Mouse (Mus musculus) heart, embryonic 14.5 days (tissue): ENCODE measurements around the gene Dlx6. TPM values are rescaled to one million over a fixed set of nuclear protein-coding genes. Genes with fewer than 3 reads are reported as not detected.
A peak's percentile ranks its signal among the peaks of the same experiment; 100 is the strongest.

Source experiments
- ATAC-seq: fragments of 200-750 bp; cut with Nextera tagmentation; 2 replicates; pipeline ENCODE4 v1.8.0; 2017; ENCODE audit warnings: low read depth, moderate TSS enrichment; ENCODE audit not compliant: insufficient number of reproducible peaks, insufficient read depth, low FRiP score
- H3K27ac ChIP-seq, 2 experiments: fragments of 200-500 bp in 1 of 2; fragments of 300-500 bp in 1 of 2; sonication (generic) in 1 of 2; replicated peaks in 1 of 2; 2 replicates each; pipeline ENCODE4 v1.5.1; 2012 to 2014; ENCODE audit warnings: low read depth in 2 of 2, low read length in 2 of 2, control low read depth in 1 of 2, mild to moderate bottlenecking in 1 of 2, mixed read lengths in 1 of 2; ENCODE audit not compliant: control insufficient read depth in 1 of 2, insufficient read depth in 1 of 2
- H3K27me3 ChIP-seq: fragments of 300-500 bp; sonication (generic); 2 replicates; pipeline ENCODE4 v1.6.1; 2014; ENCODE audit warnings: mild to moderate bottlenecking, low read length, control low read depth; ENCODE audit not compliant: control insufficient read depth, insufficient read depth
- H3K36me3 ChIP-seq: fragments of 300-500 bp; sonication (generic); 2 replicates; pipeline ENCODE4 v1.6.1; 2014; ENCODE audit warnings: mild to moderate bottlenecking, control low read depth, low read length, mixed read lengths; ENCODE audit not compliant: control insufficient read depth, insufficient read depth
- H3K4me1 ChIP-seq, 2 experiments: fragments of 200-500 bp in 1 of 2; fragments of 300-500 bp in 1 of 2; sonication (generic) in 1 of 2; 2 replicates each; pipeline ENCODE4 v1.6.1; 2012 to 2014; ENCODE audit warnings: low read length in 2 of 2, control low read depth in 1 of 2, mixed read lengths in 1 of 2; ENCODE audit not compliant: control insufficient read depth in 2 of 2, insufficient read depth in 2 of 2
- H3K4me2 ChIP-seq: fragments of 300-500 bp; sonication (generic); 2 replicates; pipeline ENCODE4 v1.6.1; 2014; ENCODE audit warnings: mild to moderate bottlenecking, low read length
- H3K4me3 ChIP-seq, 2 experiments: fragments of 200-500 bp in 1 of 2; fragments of 300-500 bp in 1 of 2; sonication (generic) in 1 of 2; 2 replicates each; pipeline ENCODE4 v1.5.1; 2012 to 2014; ENCODE audit warnings: low read length in 2 of 2, mild to moderate bottlenecking in 2 of 2, control low read depth in 1 of 2, low read depth in 1 of 2, moderate library complexity in 1 of 2; ENCODE audit not compliant: control insufficient read depth in 1 of 2, insufficient read depth in 1 of 2
- H3K9ac ChIP-seq: fragments of 300-500 bp; sonication (generic); 2 replicates; pipeline ENCODE4 v1.6.1; 2014; ENCODE audit warnings: mild to moderate bottlenecking, low read length
- H3K9me3 ChIP-seq: fragments of 300-500 bp; sonication (generic); 2 replicates; pipeline ENCODE4 v1.6.1; 2016; ENCODE audit warnings: low read length, control low read depth; ENCODE audit not compliant: control insufficient read depth
- WGBS: fragments of 180-500 bp; shearing (Covaris S2); extraction: QIAGEN DNeasy Blood & Tissue Kit; methylation state at CpG from one replicate; pipeline ENCODE4 v1.1.7; 2014; 5-methylcytosine and 5-hydroxymethylcytosine counted together
- polyA plus RNA-seq: library from polyadenylated mRNA; unstranded; fragments of >200 nt; fragmentation: Nextera tagmentation; extraction: Ambion mirVana; gene quantifications from 2 replicates; pipeline ENCODE4 v1.2.1, GENCODE M21; 2014

The Dlx6 gene
- polyA plus RNA-seq, 1 experiment from 2014 or later = not detected

- Histone ChIP-seq H3K27ac (no peak overlapping the region), H3K4me2 (no peak overlapping the region), H3K4me1 (peaks cover 6 to 12% of the 10 kb centered on the region in 2 experiments; a peak in 3 of 4 replicates), H3K36me3 (no peaks in the 10 kb centered on the region), H3K27me3 (peaks cover 98% of the 10 kb centered on the region), H3K4me3 (no peak overlapping the region), H3K9me3 (no peaks in the 10 kb centered on the region), H3K9ac (no peak overlapping the region)
- no peak for ATAC-seq
- WGBS = 2% methylated on average over 19 of the region's 19 CpGs
Observed at GRCm38 (mm10) chr6:6873476-6874072, 10.4 kb downstream of the Dlx6 start.

GRCm38 (mm10) chr6:6874073-6874771, 11.1 kb downstream of the Dlx6 start:
- Histone ChIP-seq H3K4me3 (no peak overlapping the region), H3K9me3 (no peaks in the 10 kb centered on the region), H3K9ac (no peak overlapping the region), H3K36me3 (no peaks in the 10 kb centered on the region), H3K4me2 (no peak overlapping the region; the same call in 1 of the 2 replicates), H3K27me3 (peaks cover 98% of the 10 kb centered on the region), H3K4me1 (peaks cover 6 to 15% of the 10 kb centered on the region in 2 experiments; a peak in 3 of 4 replicates), H3K27ac (no peak overlapping the region)
- under 1% methylated on average over 24 of the region's 25 CpGs for WGBS
- peak; percentile 25; the same call in 1 of the 2 replicates for ATAC-seq

- no peaks in the 10 kb centered on the region for H3K36me3 ChIP-seq
- peaks cover 99% of the 10 kb centered on the region for H3K27me3 ChIP-seq
- H3K4me2 ChIP-seq = 0 out of 2 replicates have a peak overlapping the region, but pooled peaks have one; percentile 10
- H3K4me3 ChIP-seq = no peak overlapping the region; a peak in 1 of 4 replicates
- H3K9ac ChIP-seq = no peak overlapping the region
- WGBS = 1% methylated on average over 11 of the region's 11 CpGs
- H3K27ac ChIP-seq = no peak overlapping the region
- no peak for ATAC-seq
- peaks cover 6 to 15% of the 10 kb centered on the region in 2 experiments; a peak in 3 of 4 replicates for H3K4me1 ChIP-seq
- no peaks in the 10 kb centered on the region for H3K9me3 ChIP-seq
Observed at GRCm38 (mm10) chr6:6875136-6875535, 12.0 kb downstream of the Dlx6 start.

GRCm38 (mm10) chr6:6875676-6876075, 12.5 kb downstream of the Dlx6 start:
- Histone ChIP-seq H3K9ac (no peak overlapping the region), H3K9me3 (no peaks in the 10 kb centered on the region)
- WGBS = 6% methylated on average over 8 of the region's 9 CpGs

GRCm38 (mm10) chr6:6876231-6876630, 13.1 kb downstream of the Dlx6 start:
- H3K9ac ChIP-seq = no peak overlapping the region
- H3K4me2 ChIP-seq = no peak overlapping the region
- H3K4me3 ChIP-seq = no peak overlapping the region
- H3K27me3 ChIP-seq = peaks cover 98% of the 10 kb centered on the region
- no peak for ATAC-seq
- no peaks in the 10 kb centered on the region for H3K36me3 ChIP-seq
- peaks cover 9 to 24% of the 10 kb centered on the region in 2 experiments; a peak in 3 of 4 replicates for H3K4me1 ChIP-seq
- 11% methylated on average over 2 of the region's 2 CpGs for WGBS
- H3K27ac ChIP-seq = no peak overlapping the region
- no peaks in the 10 kb centered on the region for H3K9me3 ChIP-seq

More at GRCm38 (mm10) chr6:6875676-6876075, 12.5 kb downstream of the Dlx6 start:
- no peaks in the 10 kb centered on the region for H3K36me3 ChIP-seq
- no peak overlapping the region for H3K4me3 ChIP-seq
- H3K27me3 ChIP-seq = peaks cover 98% of the 10 kb centered on the region
- no peak overlapping the region for H3K4me2 ChIP-seq
- H3K4me1 ChIP-seq = peaks cover 6 to 19% of the 10 kb centered on the region in 2 experiments; a peak in 3 of 4 replicates
- H3K27ac ChIP-seq = no peak overlapping the region
- ATAC-seq = no peak

- no peak for ATAC-seq
- 14% methylated on average over 7 of the region's 7 CpGs for WGBS
- H3K27me3 ChIP-seq = peaks cover 95% of the 10 kb centered on the region
- no peak overlapping the region for H3K9ac ChIP-seq
- H3K27ac ChIP-seq = no peak overlapping the region
- H3K4me1 ChIP-seq = peaks cover 11 to 27% of the 10 kb centered on the region in 2 experiments; a peak in 3 of 4 replicates
- H3K4me3 ChIP-seq = no peak overlapping the region
- no peaks in the 10 kb centered on the region for H3K9me3 ChIP-seq
- no peaks in the 10 kb centered on the region for H3K36me3 ChIP-seq
- H3K4me2 ChIP-seq = no peak overlapping the region
Observed at GRCm38 (mm10) chr6:6876731-6877130, 13.6 kb downstream of the Dlx6 start.

- ATAC-seq = no peak
- 17% methylated on average over 5 of the region's 5 CpGs for WGBS
Observed at GRCm38 (mm10) chr6:6877346-6877910, 14.3 kb downstream of the Dlx6 start.

More at GRCm38 (mm10) chr6:6877346-6877910, 14.3 kb downstream of the Dlx6 start:
- Histone ChIP-seq H3K4me1 (peaks cover 11 to 27% of the 10 kb centered on the region in 2 experiments; a peak in 3 of 4 replicates), H3K27me3 (peaks cover 92% of the 10 kb centered on the region), H3K9ac (no peak overlapping the region), H3K9me3 (no peaks in the 10 kb centered on the region), H3K36me3 (no peaks in the 10 kb centered on the region), H3K4me2 (no peak overlapping the region), H3K27ac (no peak overlapping the region), H3K4me3 (no peak overlapping the region)
